Mouse (Mus musculus) bone marrow macrophage, adult 2 months (primary cell): ENCODE data around the gene Uts2b.

Experiments
- CTCF ChIP-seq: IDR thresholded peaks from 2 replicates; pipeline ENCODE4 v1.5.1; 2012; ENCODE audit warnings: low read depth, mild to moderate bottlenecking, low read length, moderate library complexity
- POLR2A ChIP-seq: IDR thresholded peaks from 2 replicates; pipeline ENCODE4 v1.6.1; 2012; ENCODE audit warnings: mild to moderate bottlenecking, low read depth, low read length, borderline replicate concordance

DNA sequence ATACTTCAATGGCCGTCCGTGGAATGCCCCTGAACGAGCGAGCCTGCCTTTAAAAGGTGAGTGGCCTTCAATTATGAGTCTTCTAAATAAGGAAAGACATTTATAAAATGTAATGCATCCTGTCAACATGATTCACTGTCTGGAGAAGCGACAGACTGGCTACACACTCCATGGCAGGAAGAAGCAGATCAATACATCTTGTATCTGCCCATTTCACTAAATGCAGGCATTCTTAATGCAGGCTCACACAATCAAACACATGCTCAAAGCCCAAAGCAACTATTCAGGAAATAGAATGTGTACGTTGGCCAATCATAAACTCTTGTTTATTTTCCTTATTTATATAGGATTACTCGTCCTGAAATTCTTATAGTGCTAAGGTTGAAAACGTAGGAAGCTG lies at the start of gene Uts2b:
- no peak for TF ChIP-seq CTCF
- no peak for TF ChIP-seq POLR2A
